Mouse (Mus musculus) heart, adult 2 months (tissue): Measurements from ENCODE around the gene Cd3eap.

ENCODE experiments used
- CTCF ChIP-seq: fragments of 200-600 bp; IDR thresholded peaks from 2 replicates; pipeline ENCODE4 v1.8.1; 2022; ENCODE audit warnings: antibody characterized with exemption, mild to moderate bottlenecking, moderate library complexity
- POLR2A ChIP-seq: fragments of 200-500 bp; IDR thresholded peaks from 2 replicates; pipeline ENCODE4 v1.6.1; 2011; ENCODE audit warnings: mild to moderate bottlenecking, low read depth, low read length, control low read depth; ENCODE audit not compliant: insufficient read depth

DNA sequence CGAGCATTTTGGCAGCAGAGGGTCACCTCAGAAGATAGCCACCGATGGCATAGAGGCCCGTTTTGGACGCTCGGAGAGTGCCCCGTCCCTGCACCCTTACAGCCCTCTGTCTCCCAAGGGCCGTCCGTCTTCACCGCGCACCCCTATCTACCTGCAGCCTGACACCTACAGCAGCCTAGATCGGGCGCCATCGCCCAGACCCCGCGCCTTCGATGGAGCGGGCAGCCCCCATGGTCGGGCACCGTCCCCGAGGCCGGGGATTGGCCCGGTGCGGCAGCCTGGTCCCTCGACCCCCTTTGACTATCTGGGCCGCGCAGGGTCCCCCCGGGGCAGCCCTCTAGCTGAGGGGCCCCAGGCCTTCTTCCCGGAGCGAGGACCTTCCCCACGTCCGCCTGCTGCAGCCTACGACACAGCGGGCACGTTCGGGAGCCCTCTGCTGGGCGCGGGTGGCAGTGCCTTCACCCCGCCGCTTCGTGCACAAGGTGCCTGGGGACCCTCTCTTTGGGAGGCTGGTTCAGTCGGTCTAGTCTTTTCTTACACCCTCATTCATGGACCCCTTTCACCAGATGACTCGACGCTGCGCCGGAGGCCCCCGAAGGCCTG is 10.6 kb upstream of the Cd3eap start:
- no peak for TF ChIP-seq POLR2A
- TF ChIP-seq CTCF: peak; percentile 92
